Mouse (Mus musculus) WW6 (cell line): ENCODE data around the gene Samd1.

Experiments
- DNase-seq: peaks from one replicate; pipeline ENCODE4 v3.0.0-alpha.2; 2013; ENCODE audit warnings: low read depth, low spot score

The Samd1 gene

DNA sequence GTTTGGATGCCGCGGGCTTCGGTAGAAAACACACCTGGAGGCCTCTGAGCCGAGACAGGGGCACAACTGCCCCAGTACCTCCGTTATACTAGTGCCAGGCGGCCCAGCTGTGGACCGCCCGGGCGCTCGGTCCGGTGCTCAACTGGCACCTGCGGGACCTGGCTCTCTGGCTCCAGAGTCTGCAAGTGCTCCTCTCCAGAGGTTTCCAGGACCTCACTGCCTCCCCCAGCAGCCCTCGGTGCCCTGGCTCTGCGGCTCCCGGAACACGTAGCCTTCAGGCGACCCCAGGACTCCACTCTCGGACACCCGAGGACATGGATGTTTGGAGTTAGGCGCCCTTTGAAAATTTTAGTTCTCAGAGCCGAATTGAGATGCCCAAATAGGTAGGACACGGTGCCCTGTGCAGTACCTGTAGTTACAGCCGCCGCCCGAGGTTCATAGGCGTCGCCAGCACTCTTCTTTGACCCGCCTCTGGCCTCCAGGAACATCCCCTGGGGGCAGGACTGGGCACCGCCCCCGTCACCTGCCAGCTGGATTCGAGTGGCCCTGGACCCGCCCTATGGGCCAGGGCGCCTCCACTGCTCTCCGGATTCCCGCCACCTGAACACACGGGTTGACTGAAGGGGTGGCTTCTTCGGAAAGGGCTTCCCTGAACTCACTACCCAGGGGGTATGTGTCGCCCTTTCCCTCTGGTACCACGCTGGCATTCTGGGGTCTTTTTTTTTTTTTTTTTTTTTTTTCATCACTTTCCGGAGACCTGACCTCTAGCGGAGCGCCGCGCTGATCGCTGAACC, 14.4 kb downstream of the Samd1 start, which contains the start of gene 2210011C24Rik:
Gene 2210011C24Rik, minus strand, starts transcription at position 467 of the 794 bp plus-strand sequence.
- DNase-seq: peak; percentile 69

DNA sequence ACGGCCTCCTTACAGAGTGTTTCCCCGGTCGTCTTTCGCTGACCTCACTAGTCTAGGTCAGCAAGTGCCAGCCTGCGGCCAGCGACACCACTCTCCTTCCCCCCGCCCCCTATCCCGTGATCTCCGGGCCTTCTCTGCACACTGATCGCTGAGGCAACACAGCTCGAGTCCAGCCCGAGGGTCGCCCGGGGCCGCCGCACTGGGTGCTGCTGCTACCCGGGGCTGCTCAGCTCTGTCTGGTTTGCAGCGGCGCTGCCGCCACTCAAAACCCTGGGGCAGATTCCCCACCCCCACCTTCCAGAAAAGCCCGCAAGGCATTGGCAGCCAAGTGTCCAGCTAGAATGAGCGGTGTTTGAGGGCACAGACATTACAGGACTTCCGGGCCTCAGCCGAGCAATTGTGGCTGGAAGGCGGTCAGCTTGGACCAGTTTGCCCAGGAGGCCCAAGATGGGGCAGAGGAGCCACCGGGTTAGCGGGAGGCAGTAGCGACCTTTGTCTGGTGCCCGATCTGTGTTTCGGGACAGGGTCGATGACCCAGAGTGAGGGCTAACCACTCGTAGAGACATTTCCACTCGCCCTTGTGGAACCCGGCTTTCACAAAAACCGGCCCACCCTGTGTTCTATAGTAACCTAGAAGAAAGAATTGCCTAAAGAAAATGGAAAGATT, 15.2 kb downstream of the Samd1 start:
- DNase-seq: no peak

DNA sequence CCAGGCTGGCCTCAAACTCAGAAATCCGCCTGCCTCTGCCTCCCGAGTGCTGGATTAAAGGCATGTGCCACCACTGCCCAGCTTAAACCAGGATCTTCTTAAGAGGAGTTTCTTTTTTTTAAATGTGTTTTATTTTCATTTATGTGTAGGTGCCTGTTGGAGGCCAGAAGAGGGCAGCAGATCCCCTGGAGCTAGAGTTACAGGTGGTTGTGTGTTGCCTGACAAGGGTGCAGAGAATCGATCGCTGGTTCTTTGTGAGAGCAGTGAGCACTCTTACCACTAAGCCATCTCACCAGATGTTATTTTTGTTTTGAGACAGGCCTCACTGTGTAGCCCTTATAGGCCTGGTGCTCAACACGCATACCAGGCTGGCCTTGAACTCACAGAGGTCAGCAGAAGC, 18.4 kb downstream of the Samd1 start:
- no peak for DNase-seq

DNA sequence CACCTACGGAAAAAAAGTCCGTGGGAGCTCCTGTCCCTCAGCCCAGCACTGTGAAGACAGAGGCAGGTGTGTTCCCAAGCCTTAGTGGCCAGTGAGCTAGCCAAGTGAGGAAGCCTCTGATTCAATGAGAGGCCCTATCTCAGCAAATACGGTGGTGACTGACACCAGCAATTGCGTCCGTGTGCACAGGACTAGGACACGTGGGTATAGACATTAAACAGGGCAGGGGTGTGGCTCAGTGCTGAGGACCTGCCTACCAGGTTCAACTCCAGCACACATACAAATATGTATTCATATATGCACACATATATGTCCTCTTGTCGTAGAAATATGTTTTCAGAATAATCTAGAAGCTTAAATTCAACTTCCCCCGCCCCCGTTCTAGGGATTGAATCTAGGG, 22.3 kb downstream of the Samd1 start:
- DNase-seq: no peak

DNA sequence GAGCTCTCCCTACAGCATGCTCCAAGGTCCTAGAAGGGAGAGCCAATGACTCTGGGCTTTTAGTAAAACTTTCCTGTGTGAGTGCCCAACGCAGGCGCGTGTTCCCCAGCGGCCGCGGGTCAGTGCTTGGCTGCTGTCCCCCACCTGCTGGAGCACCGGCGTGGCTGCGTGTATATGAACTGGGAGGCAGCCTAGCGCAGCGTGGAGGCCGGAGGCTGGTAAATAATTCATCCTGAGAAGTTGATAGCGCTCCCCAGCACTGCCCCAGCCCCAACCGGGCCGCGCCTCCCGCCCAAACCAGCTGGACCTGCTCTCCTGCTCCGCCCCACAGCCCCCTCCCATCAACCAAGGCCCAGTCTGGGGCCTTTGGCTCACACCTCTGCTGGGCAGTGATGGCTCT, 23.6 kb downstream of the Samd1 start, which contains the start of gene Palm3:
Gene Palm3, plus strand, starts transcription at position 376 of the 400 bp plus-strand sequence.
- DNase-seq: no peak

DNA sequence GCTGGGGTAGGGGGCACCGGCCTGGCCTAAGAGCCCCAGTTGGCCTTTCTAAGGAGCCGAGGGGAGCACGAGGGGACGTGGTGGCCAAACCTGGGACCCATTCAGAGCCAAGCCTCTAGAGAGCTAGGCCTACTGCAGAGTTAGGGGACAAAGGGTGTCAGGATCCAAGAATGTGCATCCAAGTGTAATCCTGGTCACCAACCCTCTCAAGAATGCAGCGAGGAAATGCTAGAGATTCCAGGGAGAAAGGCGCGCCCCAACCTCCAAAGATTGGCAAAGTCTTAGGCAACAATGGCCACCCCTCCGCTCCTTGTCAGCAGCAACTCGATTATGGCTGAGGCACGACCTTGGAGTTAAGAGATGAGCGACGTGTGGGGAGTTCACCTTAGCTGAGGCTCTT, 24.1 kb downstream of the Samd1 start:
- DNase-seq: no peak

DNA sequence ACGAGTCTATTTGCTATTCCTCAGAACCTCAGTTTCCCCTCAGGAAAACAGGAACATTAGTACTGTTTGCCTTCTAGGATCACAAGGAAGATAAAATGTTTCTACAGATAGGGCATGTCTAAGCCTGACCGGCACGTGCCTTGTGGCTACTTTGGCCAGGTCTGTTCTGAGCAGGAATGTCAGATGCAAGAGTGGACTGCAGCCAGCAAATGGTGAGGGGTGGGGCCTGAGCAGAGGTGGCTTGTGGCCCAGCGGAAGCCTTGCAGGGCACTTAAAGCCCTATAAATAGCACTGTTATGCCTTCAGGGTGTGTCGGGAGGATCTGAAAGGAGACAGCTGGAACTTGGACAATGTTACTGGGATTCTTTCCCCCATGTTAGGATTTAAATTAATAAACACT, 25.6 kb downstream of the Samd1 start:
- no peak for DNase-seq

DNA sequence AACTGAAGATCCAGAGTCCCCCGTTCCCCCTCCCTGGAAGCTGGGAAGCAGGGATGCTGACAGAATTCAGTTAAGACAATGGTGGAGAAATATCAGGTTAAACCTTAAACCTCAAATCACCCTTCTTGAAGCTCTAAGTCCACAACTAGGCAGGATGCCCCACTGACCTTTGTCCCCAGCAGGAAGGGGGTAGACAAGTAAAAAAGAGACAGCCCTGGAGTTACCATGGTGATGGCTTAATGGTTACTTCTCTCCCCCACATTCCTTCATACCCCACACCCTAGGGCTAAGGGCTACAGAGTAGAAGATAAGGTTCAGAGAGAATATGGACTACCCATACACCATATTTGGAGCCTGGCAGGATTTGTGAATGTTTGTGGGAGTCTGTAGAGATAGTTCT, 26.2 kb downstream of the Samd1 start:
- DNase-seq: no peak

DNA sequence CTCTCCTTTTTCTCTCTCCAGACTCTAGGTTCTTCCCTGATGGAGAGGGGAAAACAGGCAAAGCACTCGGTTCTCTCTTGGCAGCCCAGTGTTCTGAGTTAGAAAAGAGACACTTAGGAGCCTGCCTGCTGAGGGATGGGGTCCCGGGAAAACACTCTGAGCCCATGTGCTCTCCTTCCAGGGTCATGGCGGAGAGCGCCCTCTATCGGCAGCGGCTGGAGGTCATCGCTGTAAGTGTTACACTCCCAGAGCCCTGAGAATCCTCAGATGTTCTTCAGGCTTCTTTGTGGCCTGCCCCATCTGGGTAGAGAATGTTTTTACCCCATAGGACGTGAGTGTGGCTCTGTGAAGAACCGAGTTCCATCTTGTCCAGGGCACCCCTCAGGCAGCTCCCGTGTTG, 26.7 kb downstream of the Samd1 start:
- DNase-seq: peak; percentile 70

DNA sequence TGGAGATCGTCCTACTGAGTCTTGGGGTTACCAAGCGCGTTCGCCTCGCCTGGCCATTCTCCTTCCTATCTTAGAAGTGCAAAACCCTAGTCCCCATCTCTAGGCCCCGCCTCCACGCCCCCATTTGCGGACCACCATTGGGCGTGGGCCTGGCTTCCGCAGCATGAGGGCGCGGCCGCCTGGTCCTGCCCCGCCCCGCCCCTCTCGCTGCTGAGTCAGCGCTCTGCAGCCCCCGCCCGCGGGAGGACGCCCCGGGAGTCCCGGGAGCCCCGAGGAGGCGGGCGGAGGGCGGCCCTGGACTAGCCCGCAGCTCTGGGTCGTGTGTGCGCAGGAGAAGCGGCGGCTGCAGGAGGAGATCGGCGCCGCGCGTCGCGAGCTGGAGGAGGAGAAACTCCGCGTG, 28.4 kb downstream of the Samd1 start:
- peak; percentile 59 for DNase-seq

DNA sequence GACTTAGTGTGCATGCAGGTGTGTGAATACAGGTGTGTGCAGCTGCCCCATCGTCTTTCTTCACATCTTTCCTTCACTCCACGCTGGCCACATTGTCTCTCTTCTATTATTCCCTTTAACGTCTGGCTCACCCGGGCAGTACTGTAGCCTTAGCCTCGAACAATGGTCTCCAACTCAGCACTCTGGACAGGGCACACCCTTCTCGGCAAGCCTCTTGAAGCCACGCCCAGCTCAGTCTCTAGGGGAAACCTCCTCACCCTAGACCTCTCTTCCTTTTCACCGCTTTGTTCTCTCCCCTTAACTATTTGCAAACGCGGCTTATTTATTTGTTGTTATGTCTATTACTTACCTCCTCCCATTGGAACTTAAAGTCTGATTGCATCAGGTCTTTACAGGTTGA, 30.0 kb downstream of the Samd1 start:
- peak; percentile 61 for DNase-seq

DNA sequence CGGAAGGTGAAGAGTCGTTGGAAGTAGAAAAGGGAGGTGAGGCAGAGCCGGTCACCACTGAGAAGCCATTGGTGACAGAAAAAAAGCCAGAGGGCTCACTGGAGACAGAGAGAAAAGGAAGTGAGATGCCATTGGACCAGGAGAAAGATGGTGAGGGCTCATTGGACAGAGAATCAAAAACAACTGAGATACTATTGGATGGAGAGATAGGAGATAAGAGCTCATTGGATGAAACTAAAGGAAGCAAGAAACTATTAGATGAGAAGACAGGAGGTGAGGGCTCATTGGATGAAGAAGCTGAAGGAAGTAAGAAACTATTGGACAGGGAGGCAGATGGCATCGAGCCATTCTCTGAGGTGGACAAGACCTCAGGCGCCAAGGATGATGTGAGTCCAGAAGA, 31.8 kb downstream of the Samd1 start:
- no peak for DNase-seq

DNA sequence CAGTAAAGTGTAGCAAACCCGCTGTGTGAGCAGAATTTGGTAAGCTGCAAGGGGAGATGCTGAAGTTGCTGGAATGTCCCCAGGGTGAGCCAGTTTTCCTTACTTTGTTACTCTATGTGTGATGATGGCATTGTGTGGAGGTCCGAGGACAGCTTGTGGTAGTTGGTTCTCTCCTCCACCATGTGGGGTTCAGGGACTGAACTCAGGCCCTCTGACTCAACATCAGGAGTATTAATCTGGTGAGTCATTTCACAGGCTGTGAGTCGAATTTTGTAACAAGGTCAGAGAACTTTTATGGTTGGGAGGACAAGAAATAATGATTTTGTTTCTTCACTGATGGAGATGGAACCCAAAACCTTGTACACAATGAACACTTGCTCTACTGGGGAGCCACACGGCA, 35.3 kb downstream of the Samd1 start:
- no peak for DNase-seq

DNA sequence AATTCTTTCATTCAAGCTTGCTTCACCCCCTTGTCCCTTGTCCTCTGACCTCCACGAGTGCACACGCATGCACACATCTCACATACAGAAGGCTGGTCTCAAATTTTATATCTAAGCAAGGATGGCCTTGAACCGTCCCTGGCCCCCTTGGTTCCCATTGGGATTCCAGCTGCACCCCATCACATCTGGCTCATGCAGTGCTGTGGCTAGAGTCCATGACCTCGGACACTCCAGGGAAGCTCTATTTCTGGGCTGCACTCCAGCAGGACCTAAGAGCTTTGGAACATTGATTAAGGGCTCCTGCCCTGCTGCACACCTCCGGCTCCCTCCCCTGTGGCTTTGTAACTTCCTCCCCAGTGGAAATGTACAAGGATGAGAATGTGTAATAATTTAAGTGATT, 40.5 kb downstream of the Samd1 start:
- DNase-seq: no peak

DNA sequence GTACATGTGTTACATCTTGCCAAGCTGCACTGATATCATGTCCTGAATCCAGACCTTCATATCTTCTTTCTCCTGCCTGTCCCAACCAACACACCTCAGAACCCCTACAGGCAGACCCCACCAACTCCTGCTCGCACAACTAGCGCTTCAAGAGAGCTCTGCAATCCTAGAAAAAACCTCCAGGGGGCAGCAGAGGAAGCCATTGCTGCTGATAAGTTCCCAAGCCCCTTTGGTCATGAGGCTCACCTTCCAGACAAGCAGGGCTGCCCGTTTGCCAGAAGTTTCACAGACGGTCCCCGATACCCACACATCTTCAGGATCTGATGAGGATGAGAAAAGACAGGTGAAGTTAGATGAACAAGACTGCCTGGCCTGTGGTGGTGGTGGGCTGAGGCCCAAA, 41.6 kb downstream of the Samd1 start:
- DNase-seq: peak; percentile 74

DNA sequence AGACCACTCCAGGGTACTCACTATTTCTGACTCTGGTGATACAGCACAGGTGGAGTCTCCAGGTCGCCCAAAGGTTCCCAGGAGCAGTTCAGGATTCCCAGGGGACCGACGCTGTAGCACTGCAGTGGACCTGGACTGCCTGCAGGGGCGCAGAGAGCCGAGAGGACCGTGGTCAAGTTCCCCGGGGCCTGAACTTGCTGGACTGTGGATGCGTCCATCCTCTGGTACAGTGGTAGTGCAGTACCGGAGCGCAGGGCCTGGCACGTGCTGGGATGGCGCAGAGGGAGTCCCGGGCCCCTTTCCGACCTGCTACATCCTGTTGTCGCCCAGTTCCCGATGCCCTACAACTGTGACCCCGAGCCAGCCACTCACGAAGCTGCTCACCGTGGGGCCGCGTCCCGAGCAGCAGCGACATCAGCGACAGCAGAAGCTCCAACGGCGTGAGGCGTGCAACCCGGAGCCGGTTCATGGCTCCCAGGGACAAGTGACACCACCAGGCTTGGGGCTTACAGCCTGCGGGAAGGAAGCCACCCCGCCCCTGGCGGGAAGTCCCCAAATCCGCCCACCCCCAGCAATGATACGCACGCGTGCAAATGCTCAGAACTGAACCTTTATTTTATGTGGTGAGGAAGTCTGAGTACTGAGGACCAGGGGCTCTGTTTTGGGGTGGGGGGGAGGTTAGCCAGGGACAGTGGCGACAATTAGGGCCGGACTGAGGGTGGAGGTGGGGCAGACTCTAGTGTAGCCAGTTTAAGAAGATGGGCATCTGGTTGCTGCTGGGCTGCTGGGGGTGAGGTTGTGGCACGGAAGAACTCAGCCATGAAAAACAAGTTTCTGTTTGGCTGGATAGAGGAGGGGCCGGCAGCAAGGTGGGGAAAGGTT, 44.8 kb downstream of the Samd1 start, which contains the start of gene Il27ra:
Gene Il27ra, minus strand, starts transcription at position 524 of the 882 bp plus-strand sequence.
- no peak for DNase-seq

DNA sequence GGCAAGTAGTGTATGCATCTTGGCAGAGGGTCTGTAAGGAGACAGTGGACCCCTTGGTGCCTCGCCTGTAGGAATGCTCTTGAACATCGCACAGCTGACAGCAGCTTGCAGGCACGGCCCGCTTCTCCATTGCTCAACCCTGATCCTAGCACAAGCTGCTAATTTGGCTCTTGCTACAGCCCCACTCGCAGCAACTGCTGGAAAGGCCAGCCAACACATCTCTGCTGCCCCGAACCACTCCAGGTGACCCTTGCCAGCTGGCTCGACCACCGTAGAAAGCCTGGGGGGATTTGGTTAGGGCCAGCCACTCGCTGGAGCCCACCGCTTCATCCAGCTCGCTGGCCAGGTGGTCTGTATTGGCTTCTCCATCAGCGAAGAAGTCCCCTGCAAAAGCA, 45.5 kb downstream of the Samd1 start:
- DNase-seq: no peak

DNA sequence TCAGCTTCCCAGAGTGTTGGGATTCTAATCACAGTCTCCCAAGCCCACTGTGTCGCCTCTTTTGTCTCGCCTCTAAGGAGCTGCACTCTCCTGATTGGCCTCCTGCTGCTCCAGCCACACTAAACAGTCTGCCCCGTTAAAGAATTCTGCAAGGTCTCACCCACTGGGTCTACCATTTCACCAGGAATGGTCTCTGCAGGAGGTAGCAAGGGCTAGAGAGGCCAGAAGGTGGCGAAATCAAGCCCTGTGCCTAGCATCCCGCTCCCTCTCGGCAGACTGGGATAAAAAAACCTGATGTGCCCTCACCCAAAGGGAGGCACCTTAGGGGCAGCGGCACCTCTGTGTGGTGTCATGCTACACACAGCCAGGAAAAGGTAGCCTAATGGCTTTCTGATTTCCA, 46.6 kb downstream of the Samd1 start:
- DNase-seq: no peak

DNA sequence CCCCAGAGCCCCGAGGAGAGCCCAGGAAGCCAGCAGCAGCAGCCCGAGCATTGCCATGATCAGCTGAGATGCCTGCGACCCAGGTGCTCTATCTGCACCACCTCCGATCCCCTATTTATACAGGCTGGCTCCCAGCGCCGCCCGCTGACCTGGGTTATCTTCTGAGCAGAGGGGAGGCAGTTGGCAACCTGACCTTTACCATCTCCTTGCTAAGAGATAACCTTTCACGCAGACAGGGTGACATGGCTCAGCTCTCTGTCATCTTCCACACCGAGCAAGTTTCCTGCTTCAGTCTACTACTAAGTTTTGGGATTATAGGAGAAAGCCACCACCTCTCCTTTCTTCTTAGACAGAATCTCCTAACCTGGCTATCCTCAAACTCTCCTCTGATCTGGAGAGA, 47.4 kb downstream of the Samd1 start, which contains the start of gene Rln3:
Gene Rln3, minus strand, starts transcription at position 101 of the 400 bp plus-strand sequence.
- no peak for DNase-seq

DNA sequence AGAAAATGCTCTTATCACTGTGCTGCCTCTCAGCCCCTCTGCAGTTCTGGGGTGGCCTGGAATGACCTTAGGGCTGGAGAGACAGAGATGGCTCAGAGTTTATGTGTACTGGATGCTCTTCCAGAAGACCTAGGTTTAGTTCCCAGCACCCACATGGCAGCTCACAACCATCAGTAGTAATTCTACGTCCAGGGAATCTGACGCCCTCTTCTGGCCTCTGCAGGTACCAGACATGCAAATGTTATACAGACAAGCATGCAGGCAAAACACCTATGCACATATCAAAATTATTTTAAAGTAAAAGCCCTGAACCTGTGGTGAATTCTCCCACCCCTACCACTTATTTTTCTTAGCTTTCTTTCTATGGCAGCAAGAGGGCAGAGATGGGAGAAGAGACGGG, 49.0 kb downstream of the Samd1 start:
- DNase-seq: no peak

DNA sequence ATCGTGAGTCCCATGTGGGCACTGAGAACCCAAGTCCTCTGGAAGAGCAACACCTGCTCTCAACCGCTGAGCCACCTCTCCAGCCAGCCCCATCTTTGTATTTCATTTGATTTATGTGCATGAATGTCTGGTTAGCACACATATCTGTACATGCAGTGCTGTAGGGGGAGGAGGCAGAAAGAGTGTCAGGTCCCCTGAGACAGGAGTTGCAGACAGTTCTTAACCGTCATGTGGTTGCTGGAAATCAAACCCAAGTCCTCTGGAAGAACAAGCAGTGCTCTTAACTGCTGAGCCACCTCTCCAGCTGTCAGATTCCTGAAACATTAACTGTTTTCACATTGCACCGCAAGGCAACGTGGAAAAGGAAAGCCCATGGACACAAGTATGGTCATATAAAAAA, 50.7 kb downstream of the Samd1 start:
- no peak for DNase-seq
